Mouse (Mus musculus) forebrain, embryonic 12.5 days (tissue): ENCODE results near the gene Dtx1. TPM values are rescaled to one million over a fixed set of nuclear protein-coding genes. Genes with fewer than 3 reads are reported as not detected.

Experiments
- ATAC-seq: fragments of 200-750 bp; cut with Nextera tagmentation; 2 replicates; pipeline ENCODE4 v1.8.0; 2017; ENCODE audit warnings: moderate TSS enrichment; ENCODE audit not compliant: low FRiP score
- H3K27ac ChIP-seq: fragments of 300-500 bp; sonication (generic); 2 replicates; pipeline ENCODE4 v1.5.1; 2016; ENCODE audit warnings: mild to moderate bottlenecking
- H3K27me3 ChIP-seq: fragments of 300-500 bp; sonication (generic); 2 replicates; pipeline ENCODE4 v1.6.1; 2016; ENCODE audit warnings: mild to moderate bottlenecking
- H3K36me3 ChIP-seq: fragments of 300-500 bp; sonication (generic); replicated peaks from 2 replicates; pipeline ENCODE4 v1.6.1; 2016; ENCODE audit warnings: mild to moderate bottlenecking
- H3K4me1 ChIP-seq: fragments of 300-500 bp; sonication (generic); 2 replicates; pipeline ENCODE4 v1.6.1; 2016
- H3K4me2 ChIP-seq: fragments of 300-500 bp; sonication (generic); 2 replicates; pipeline ENCODE4 v1.6.1; 2016; ENCODE audit warnings: mild to moderate bottlenecking, moderate library complexity
- H3K4me3 ChIP-seq: fragments of 300-500 bp; sonication (generic); replicated peaks from 2 replicates; pipeline ENCODE4 v1.5.1; 2016; ENCODE audit warnings: mild to moderate bottlenecking
- H3K9ac ChIP-seq: fragments of 300-500 bp; sonication (generic); 2 replicates; pipeline ENCODE4 v1.6.1; 2016; ENCODE audit warnings: mild to moderate bottlenecking
- H3K9me3 ChIP-seq: fragments of 300-500 bp; sonication (generic); 2 replicates; pipeline ENCODE4 v1.6.1; 2016
- WGBS: fragments of 180-500 bp; shearing (Covaris S2); methylation state at CpG from one replicate; pipeline ENCODE4 v1.1.7; 2016; 5-methylcytosine and 5-hydroxymethylcytosine counted together
- polyA plus RNA-seq: library from polyadenylated mRNA; unstranded; fragments of >200 nt; fragmentation: Nextera tagmentation; extraction: Ambion mirVana; gene quantifications from 2 replicates; pipeline ENCODE4 v1.2.1, GENCODE M21; 2016

The Dtx1 gene
- polyA plus RNA-seq, 1 experiment from 2014 or later: 17.1 TPM

DNA sequence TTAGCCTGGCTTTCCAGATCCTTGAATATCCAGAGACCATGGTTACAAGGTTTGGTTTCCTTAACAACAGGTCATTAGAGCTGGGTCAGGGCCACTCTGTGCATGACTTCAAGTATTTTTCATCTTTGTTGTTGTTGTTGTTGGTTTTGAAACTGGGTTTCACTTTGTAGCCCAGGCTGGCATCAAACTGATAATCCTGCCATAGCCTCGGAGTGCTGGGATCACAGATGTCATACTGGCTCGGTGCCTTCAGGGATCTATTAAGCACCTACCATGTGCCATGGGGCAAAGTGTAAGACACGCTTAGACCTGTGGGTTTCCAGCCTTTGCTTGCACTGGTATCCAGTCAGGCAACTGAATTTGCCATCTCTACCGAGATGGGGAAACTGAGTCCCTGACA, 9.3 kb downstream of the Dtx1 start:
- ATAC-seq: no peak
- 85% methylated on average over 4 of the region's 4 CpGs for WGBS

DNA sequence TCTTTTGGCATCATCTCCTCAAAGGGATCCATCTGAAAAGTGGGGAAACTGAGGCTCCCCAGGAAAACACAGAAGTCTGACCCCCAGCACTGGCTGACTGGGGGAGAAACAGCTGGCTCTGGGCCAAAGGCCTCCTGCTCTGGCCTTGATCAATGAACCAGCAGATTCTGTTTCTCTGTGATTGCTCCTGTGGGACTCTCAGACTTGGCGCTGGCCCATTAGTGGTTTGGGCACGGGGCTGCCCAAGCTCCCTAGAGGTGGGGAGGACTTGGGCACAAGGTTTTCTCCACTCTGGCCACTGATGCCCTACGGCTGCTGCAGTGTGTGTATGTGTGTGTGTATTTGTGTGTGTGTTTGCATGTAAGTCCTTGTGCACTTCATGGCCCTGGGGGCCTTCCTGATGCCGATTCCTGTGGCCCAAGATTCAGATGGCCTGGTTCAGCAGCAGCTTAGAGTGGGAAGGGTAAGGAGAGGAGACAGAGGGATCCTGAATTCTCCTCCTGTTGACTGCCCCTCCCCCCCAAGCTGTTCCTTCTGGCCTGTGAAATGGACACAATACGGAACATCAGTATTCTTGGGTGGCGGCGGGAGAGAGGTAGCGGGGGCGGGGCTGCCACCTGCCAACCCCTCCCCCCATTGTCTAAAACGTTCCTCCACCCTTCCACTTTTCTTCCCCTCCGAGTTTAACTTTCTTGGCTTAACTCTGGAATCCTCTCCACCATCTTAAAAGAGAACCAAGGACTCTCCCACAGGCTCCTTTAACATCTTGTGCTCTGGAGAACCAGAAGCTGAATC, 10.5 kb downstream of the Dtx1 start:
- no peaks in the 10 kb centered on the region for H3K9me3 ChIP-seq
- no peak overlapping the region for H3K9ac ChIP-seq
- 63% methylated on average over 11 of the region's 11 CpGs for WGBS
- no peaks in the 10 kb centered on the region for H3K36me3 ChIP-seq
- no peak overlapping the region for H3K4me3 ChIP-seq
- no peak for ATAC-seq
- peaks cover 27% of the 10 kb centered on the region for H3K4me1 ChIP-seq
- H3K4me2 ChIP-seq: no peak overlapping the region
- H3K27me3 ChIP-seq: peaks cover 52% of the 10 kb centered on the region
- no peak overlapping the region for H3K27ac ChIP-seq

More for the DNA sequence above, 9.3 kb downstream of the Dtx1 start:
- no peak overlapping the region for H3K4me2 ChIP-seq
- H3K4me1 ChIP-seq: peaks cover 35% of the 10 kb centered on the region
- H3K9ac ChIP-seq: no peak overlapping the region
- H3K27me3 ChIP-seq: peaks cover 43% of the 10 kb centered on the region
- H3K4me3 ChIP-seq: no peak overlapping the region
- H3K27ac ChIP-seq: no peak overlapping the region
- H3K9me3 ChIP-seq: no peaks in the 10 kb centered on the region
- no peaks in the 10 kb centered on the region for H3K36me3 ChIP-seq

GRCm38 (mm10) chr5:120698801-120699391, 12.8 kb downstream of the Dtx1 start:
- peak overlapping the region; percentile 53; the same call in 1 of the 2 replicates for H3K27ac ChIP-seq
- peaks cover 1% of the 10 kb centered on the region; the same call in 1 of the 2 replicates for H3K36me3 ChIP-seq
- H3K4me2 ChIP-seq: no peak overlapping the region
- 39% methylated on average over 16 of the region's 16 CpGs for WGBS
- no peaks in the 10 kb centered on the region for H3K9me3 ChIP-seq
- peaks cover 69% of the 10 kb centered on the region for H3K27me3 ChIP-seq
- no peak overlapping the region for H3K9ac ChIP-seq
- no peak for ATAC-seq
- no peak overlapping the region for H3K4me3 ChIP-seq
- peaks cover 28% of the 10 kb centered on the region for H3K4me1 ChIP-seq

DNA sequence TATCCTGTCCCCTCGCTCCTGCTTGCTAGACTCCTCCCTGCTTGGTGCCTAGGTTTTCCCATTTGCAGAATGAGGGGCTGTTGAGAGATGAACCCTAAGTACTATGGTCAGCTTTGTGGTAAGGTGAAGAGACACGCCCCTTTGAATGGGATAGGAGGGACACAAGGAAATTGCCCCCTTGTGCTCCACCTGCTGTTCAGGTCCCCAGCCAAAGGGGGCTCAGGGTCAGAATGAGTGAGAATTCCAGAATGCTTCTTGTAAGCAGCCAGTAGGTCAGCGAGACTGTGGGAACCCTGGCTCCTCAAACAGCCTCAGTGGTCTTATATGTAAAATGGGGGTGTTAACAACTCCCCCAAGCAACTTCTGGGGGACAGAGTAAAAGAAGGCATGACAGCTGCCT, 13.5 kb downstream of the Dtx1 start:
- H3K27me3 ChIP-seq: peaks cover 77% of the 10 kb centered on the region
- 64% methylated on average over 3 of the region's 3 CpGs for WGBS

GRCm38 (mm10) chr5:120696865-120697264, 14.9 kb downstream of the Dtx1 start:
- ATAC-seq: no peak
- Histone ChIP-seq H3K27me3 (peaks cover 86% of the 10 kb centered on the region), H3K9me3 (no peaks in the 10 kb centered on the region), H3K9ac (no peak overlapping the region), H3K4me2 (no peak overlapping the region), H3K4me1 (peaks cover 28% of the 10 kb centered on the region), H3K4me3 (no peak overlapping the region), H3K27ac (no peak overlapping the region), H3K36me3 (peaks cover 3% of the 10 kb centered on the region; the same call in 1 of the 2 replicates)
- 61% methylated on average over 4 of the region's 4 CpGs for WGBS

More for the DNA sequence above, 13.5 kb downstream of the Dtx1 start:
- no peak overlapping the region for H3K4me3 ChIP-seq
- peaks cover 3% of the 10 kb centered on the region; the same call in 1 of the 2 replicates for H3K36me3 ChIP-seq
- no peak for ATAC-seq
- H3K9ac ChIP-seq: no peak overlapping the region
- H3K27ac ChIP-seq: no peak overlapping the region
- no peaks in the 10 kb centered on the region for H3K9me3 ChIP-seq
- no peak overlapping the region for H3K4me2 ChIP-seq
- H3K4me1 ChIP-seq: peaks cover 28% of the 10 kb centered on the region

DNA sequence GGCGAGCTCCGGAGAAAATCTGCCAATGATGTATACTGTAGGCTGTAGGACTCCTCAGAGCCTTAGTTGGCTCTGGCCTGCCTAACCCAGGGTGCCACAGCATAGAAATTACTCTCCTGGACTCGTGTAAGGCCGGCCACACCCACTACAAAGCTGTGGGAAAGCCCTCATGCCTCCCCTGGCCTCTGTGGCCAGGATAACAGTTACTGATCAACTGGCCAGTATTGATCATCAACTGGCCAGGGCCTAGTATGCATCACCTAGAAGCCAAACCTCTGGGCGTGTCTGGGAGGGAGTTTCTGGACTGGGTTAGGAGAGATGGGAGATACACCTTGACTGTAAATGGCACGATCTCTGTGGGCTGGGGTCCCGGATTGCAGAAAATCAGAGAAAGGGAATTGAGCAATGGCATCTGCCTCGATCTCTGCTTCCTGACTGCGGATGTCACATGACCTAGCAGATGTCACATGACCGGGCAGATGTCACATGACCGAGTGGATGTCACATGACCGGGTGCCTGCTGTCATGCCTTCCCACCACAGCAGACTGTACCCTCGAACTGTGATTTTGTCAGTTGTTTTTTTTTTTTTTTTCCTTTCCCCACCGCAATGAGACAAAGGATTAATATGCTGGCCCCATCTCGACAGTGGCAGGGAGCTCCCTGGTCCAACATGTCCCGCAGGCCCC, 15.5 kb downstream of the Dtx1 start:
- Histone ChIP-seq H3K27ac (no peak overlapping the region), H3K27me3 (peaks cover 89% of the 10 kb centered on the region)
- 79% methylated on average over 16 of the region's 16 CpGs for WGBS

GRCm38 (mm10) chr5:120694695-120695074, 17.0 kb downstream of the Dtx1 start:
- 2% methylated on average over 41 of the region's 41 CpGs for WGBS
- Histone ChIP-seq H3K36me3 (peaks cover 3% of the 10 kb centered on the region; the same call in 1 of the 2 replicates), H3K27me3 (peaks cover 79% of the 10 kb centered on the region), H3K4me2 (peak overlapping the region; percentile 38), H3K9me3 (no peaks in the 10 kb centered on the region), H3K9ac (no peak overlapping the region), H3K4me3 (peak overlapping the region; percentile 19; the same call in 1 of the 2 replicates), H3K27ac (no peak overlapping the region), H3K4me1 (peaks cover 28% of the 10 kb centered on the region)
- no peak for ATAC-seq

More for the DNA sequence above, 15.5 kb downstream of the Dtx1 start:
- ATAC-seq: no peak
- peaks cover 28% of the 10 kb centered on the region for H3K4me1 ChIP-seq
- H3K9ac ChIP-seq: no peak overlapping the region
- H3K9me3 ChIP-seq: no peaks in the 10 kb centered on the region
- H3K4me2 ChIP-seq: no peak overlapping the region
- no peak overlapping the region for H3K4me3 ChIP-seq
- peaks cover 3% of the 10 kb centered on the region; the same call in 1 of the 2 replicates for H3K36me3 ChIP-seq

DNA sequence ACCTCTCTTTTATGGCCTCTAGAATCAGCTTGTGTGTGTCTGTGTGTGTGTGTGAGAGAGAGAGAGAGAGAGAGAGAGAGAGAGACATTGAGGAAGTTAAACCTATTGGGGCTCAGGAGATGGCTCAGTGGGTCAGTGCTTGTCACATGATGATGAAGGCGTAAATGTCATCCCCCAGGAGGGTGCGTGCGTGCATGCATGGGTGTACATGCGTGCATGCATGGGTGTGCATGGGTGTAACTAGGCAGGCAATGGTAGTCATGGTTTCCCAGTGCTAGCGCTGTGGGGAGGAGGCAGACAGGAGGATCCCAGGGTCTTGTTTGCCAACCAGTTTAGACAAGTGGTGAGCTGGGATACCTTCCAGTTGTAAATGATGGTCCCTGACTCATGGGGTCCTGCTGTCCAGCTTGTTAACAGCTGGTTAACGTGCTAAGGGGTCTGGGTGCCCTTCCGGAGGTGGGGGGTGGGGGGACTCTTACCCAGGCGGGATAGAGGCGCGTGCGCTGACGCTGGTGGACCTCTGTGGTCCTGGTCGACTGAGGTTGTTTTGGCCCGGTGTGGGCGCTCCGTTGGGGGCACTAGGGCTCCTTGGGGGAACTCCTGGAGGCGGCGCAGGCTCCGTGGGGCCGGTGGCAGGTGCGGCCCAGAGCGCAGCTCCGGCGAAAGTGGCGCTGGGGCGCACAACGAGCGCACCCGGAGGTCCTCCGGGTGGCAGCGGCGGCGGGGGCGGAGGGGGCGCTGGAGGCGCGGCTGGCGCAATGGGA, 17.6 kb downstream of the Dtx1 start:
- Histone ChIP-seq H3K36me3 (peaks cover 3% of the 10 kb centered on the region; the same call in 1 of the 2 replicates), H3K27me3 (peaks cover 74% of the 10 kb centered on the region), H3K4me2 (peak overlapping the region; percentile 38), H3K9ac (no peak overlapping the region), H3K4me3 (peak overlapping the region; percentile 19; the same call in 1 of the 2 replicates), H3K4me1 (peaks cover 22% of the 10 kb centered on the region), H3K9me3 (no peaks in the 10 kb centered on the region), H3K27ac (no peak overlapping the region)
- WGBS: 13% methylated on average over 34 of the region's 38 CpGs
- ATAC-seq: no peak

DNA sequence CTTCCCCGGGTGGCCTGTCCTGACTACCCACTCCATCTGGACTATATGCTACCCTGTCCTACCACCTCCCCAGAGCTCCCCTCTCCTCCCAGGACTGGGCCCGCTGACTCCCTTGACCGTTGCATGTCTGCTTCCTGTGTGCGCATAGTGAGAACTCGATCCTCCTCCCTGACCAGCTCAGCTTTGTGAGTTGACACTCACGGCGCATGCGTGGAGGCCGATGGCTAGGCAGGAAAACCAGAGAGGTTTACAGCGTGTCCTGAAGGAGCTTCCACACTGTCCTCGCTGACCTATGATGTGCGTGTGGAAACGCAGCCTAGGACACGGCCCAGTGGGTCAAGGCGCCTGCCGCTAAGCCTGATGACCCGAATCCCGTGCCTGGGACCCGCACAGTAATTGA, 19.7 kb downstream of the Dtx1 start:
- WGBS: 85% methylated on average over 19 of the region's 19 CpGs
- Histone ChIP-seq H3K27me3 (peaks cover 57% of the 10 kb centered on the region), H3K4me3 (no peak overlapping the region), H3K4me2 (no peak overlapping the region), H3K9ac (no peak overlapping the region), H3K36me3 (peaks cover 3% of the 10 kb centered on the region; the same call in 1 of the 2 replicates), H3K4me1 (peaks cover 11% of the 10 kb centered on the region), H3K27ac (no peak overlapping the region), H3K9me3 (no peaks in the 10 kb centered on the region)
- ATAC-seq: no peak

DNA sequence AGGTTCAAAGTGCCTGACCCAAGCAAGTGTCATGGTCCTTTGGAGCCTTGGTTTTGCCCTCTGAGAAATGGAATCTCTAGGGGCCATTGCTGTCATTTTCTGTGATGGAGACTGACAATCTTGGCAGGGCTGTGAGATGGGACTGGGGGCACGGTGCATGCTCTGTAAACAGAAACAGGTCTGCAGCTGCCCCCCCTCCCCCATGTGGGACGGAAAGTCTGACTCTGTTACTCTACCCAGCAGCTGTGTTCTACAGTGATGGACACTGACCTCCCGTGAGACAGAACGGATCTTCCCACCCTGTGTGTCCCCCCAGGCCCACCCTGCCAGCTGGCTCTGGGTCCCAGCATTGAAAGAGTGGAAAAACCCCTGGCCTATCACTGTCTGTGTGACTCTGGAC, 21.3 kb downstream of the Dtx1 start:
- H3K4me2 ChIP-seq: no peak overlapping the region
- ATAC-seq: no peak
- no peak overlapping the region for H3K27ac ChIP-seq
- peaks cover 11% of the 10 kb centered on the region for H3K4me1 ChIP-seq
- H3K9ac ChIP-seq: no peak overlapping the region
- no peak overlapping the region for H3K4me3 ChIP-seq
- H3K9me3 ChIP-seq: no peaks in the 10 kb centered on the region
- peaks cover 54% of the 10 kb centered on the region for H3K27me3 ChIP-seq
- H3K36me3 ChIP-seq: peaks cover 3% of the 10 kb centered on the region; the same call in 1 of the 2 replicates
- 73% methylated on average over 4 of the region's 4 CpGs for WGBS

DNA sequence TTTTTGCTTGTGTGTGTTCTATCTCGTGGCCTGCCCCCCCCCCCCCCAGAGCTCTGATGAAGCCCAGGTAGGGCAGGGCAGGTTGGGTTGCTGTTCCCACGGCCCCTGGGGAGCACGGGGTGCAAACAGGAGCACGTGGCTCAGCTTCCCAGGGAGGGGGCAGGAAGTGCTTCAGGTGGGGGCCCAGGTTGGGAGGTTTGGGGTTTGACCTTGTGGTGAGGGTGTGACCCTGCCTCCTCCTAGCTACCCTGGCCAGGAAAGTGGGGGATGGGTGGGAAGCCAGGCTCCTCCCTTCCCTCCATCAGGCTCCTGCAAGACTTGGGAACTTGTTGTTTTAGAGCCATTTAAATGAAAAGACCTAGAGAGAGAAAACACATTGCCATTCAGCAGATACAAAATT, 23.3 kb downstream of the Dtx1 start:
- Histone ChIP-seq H3K36me3 (no peaks in the 10 kb centered on the region), H3K27ac (no peak overlapping the region), H3K9ac (no peak overlapping the region), H3K27me3 (peaks cover 53% of the 10 kb centered on the region), H3K4me2 (no peak overlapping the region), H3K4me3 (no peak overlapping the region), H3K4me1 (no peaks in the 10 kb centered on the region), H3K9me3 (no peaks in the 10 kb centered on the region)
- WGBS: 54% methylated on average over 4 of the region's 4 CpGs
- no peak for ATAC-seq

DNA sequence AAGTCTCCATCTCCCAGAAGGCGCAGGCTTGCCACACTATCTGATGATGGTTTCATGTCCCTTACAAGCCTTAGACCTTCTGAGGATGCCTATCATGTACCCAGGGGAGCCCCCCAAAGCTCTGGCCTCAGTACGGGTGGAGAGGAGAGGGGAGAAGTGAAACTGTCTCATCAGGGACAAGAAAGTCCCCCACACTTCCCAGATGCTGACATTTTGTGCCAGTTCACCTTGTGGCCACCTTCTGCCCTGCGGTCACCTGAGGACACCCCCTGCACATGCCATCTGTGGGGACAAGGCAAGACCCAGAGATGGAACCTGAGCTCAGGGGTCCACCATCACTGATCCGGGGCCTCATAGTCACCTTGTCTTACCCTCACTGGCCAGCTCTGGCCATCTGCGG, 23.8 kb downstream of the Dtx1 start:
- Histone ChIP-seq H3K9ac (no peak overlapping the region), H3K4me1 (peaks cover 5% of the 10 kb centered on the region), H3K4me2 (no peak overlapping the region), H3K9me3 (no peaks in the 10 kb centered on the region), H3K36me3 (no peaks in the 10 kb centered on the region), H3K27ac (no peak overlapping the region), H3K27me3 (peaks cover 53% of the 10 kb centered on the region), H3K4me3 (no peak overlapping the region)
- WGBS: 88% methylated on average over 5 of the region's 5 CpGs
- ATAC-seq: no peak
